Mouse (Mus musculus) C2C12 (cell line): ENCODE results near the gene Gpr27.

Experiments
- CEBPB ChIP-seq: IDR thresholded peaks from one replicate; pipeline ENCODE4 v1.6.1; 2011; ENCODE audit warnings: low read depth, mild to moderate bottlenecking, control low read depth, moderate library complexity
- CTCF ChIP-seq: IDR thresholded peaks from one replicate; pipeline ENCODE4 v1.5.1; 2011; ENCODE audit not compliant: control insufficient read depth, insufficient read depth, insufficient read length
- MYOD1 ChIP-seq: IDR thresholded peaks from one replicate; pipeline ENCODE4 v1.6.1; 2011; ENCODE audit warnings: low read depth; ENCODE audit not compliant: control insufficient read depth, insufficient read length

- no peak for TF ChIP-seq MYOD1
- no peak for TF ChIP-seq CTCF
- no peak for TF ChIP-seq CEBPB
Measured at GRCm38 (mm10) chr6:99726576-99727303, 34.3 kb downstream of the Gpr27 start.
